Mouse (Mus musculus) liver, embryonic 12.5 days (tissue): ENCODE results near the gene Sema4f. TPM values are rescaled to one million over a fixed set of nuclear protein-coding genes. Genes with fewer than 3 reads are reported as not detected.

ENCODE experiments used
- polyA plus RNA-seq: library from polyadenylated mRNA; unstranded; fragments of >200 nt; fragmentation: Nextera tagmentation; extraction: Ambion mirVana; gene quantifications from 2 replicates; pipeline ENCODE4 v1.2.1, GENCODE M21; 2016

Sema4f gene
- polyA plus RNA-seq, 1 experiment from 2014 or later, result 0.19 TPM

Other genes starting within 250 kb of the Sema4f start
- gene Pole4, start 234.4 kb downstream of the Sema4f start, polyA plus RNA-seq, result 80.8 and 81.1 TPM in 2 replicates
- 10.1 and 11.1 TPM in 2 replicates for gene Hk2, start 165.3 kb downstream of the Sema4f start, polyA plus RNA-seq
- 8.8 and 10.1 TPM in 2 replicates for gene M1ap, start 7.1 kb upstream of the Sema4f start, polyA plus RNA-seq
- gene Dok1, start 93.7 kb upstream of the Sema4f start, polyA plus RNA-seq, result 22.2 and 22.6 TPM in 2 replicates
- gene Loxl3, start 94.4 kb upstream of the Sema4f start, polyA plus RNA-seq, result 3.1 and 3.2 TPM in 2 replicates
- 215 and 233 TPM in 2 replicates for gene Aup1, start 114.8 kb upstream of the Sema4f start, polyA plus RNA-seq
- 147 and 154 TPM in 2 replicates for gene Htra2, start 115.5 kb upstream of the Sema4f start, polyA plus RNA-seq
- gene Dqx1, start 118.1 kb upstream of the Sema4f start, polyA plus RNA-seq, result 5.0 and 5.4 TPM in 2 replicates
- gene Tlx2, start 130.5 kb upstream of the Sema4f start, polyA plus RNA-seq, result 0.11 and 0.42 TPM in 2 replicates
- 20.8 and 23.3 TPM in 2 replicates for gene Pcgf1, start 138.1 kb upstream of the Sema4f start, polyA plus RNA-seq
- gene Lbx2, start 146.6 kb upstream of the Sema4f start, polyA plus RNA-seq, result 0.25 and 0.44 TPM in 2 replicates
- gene Ccdc142, start 161.8 kb upstream of the Sema4f start, polyA plus RNA-seq, result 1.5 and 1.9 TPM in 2 replicates
- 2.3 TPM in 2 replicates for gene Gm42688, start 161.8 kb upstream of the Sema4f start, polyA plus RNA-seq
- 101 and 105 TPM in 2 replicates for gene Mrpl53, start 169.3 kb upstream of the Sema4f start, polyA plus RNA-seq
- gene Mogs, start 175.7 kb upstream of the Sema4f start, polyA plus RNA-seq, result 83.5 and 86.9 TPM in 2 replicates
- gene Wbp1, start 181.8 kb upstream of the Sema4f start, polyA plus RNA-seq, result 35.0 and 37.9 TPM in 2 replicates
- gene Ino80b, start 185.7 kb upstream of the Sema4f start, polyA plus RNA-seq, result 12.1 and 13.0 TPM in 2 replicates
- 11.8 and 12.6 TPM in 2 replicates for gene Rtkn, start 195.7 kb upstream of the Sema4f start, polyA plus RNA-seq
- 0.81 and 1.1 TPM in 2 replicates for gene Wdr54, start 216.6 kb upstream of the Sema4f start, polyA plus RNA-seq
- gene 1700003E16Rik, start 216.6 kb upstream of the Sema4f start, polyA plus RNA-seq, result 0.19 and 0.35 TPM in 2 replicates
- 46.9 and 48.2 TPM in 2 replicates for gene Dctn1, start 226.2 kb upstream of the Sema4f start, polyA plus RNA-seq